Mouse (Mus musculus) kidney, postnatal 4 days (tissue): ENCODE measurements around the gene Ube4b.
"Not testable (repeated sequence)": the region's sequence is repeated elsewhere in the genome, so short reads cannot be mapped to it uniquely, and the experiment has no call there.

Source experiments
- DNase-seq, 2 experiments: peaks; one replicate each; pipeline ENCODE4 v3.0.0; 2021; ENCODE audit warnings: mixed read lengths in 2 of 2

The Ube4b gene

DNA sequence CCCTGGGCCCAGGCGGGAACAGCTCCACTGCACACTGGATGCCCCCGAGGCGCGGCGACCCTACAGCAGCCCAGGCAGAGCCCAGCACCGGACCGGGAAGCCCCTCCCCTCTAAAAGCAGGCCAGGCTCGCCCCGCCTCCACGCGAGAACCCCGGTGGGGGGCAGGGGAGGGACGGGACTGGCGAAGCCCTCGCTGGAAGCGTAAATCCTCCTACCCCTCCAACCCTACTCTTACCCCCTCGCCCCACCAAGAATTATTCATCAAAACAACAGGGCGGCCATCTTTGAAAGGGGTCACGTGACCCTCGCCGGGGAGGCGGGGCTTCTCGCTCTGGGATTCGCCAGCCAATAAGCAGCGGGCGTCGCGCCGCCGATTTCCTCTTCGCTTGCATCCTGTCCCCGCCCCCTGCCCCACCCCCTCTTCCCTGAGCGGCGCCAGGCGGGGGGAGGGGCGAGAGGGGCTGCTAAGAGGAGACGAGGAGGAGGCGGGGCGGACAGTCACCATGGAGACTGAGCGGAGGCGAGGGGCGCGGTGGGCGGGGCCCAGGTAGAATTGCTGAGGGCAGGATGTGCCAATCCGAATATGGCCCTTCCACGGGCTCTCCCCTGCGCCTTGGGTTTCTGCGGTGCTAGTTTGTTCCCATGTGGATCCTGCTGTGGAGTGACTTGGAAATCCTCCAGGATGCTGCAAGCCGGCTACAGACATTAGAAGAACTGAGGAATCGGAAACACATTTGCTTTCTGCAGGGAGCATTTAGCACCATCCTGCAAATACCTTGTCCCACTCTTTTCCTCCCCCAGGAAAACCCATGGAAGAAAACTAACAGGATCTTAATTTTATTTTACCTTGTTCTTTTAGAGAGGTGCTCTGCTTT is at the start of gene Ube4b:
Gene Ube4b (minus strand): TSS at position 425 of the 875 bp plus-strand sequence.
- DNase-seq: peak; percentile 100

DNA sequence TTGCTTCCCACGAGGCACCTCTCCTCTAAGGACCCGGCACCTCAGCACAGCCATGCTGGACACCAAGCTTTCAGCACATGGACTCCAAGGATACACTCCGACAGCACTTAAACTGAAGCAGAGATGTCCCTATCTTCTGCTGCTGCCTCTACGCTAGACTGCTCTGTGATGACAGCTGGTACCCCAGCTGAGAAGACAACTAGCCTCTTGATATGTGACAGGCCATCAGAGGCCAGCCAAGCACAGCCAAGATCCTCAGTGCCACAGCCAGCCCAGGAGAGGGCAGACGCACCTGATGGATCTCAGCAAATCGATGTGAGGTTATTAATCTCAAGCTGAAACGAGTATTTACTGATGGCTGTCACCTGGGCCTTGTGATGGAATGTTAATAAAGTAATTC is 48.5 kb upstream of the Ube4b start:
- DNase-seq: no peak

GRCm38 (mm10) chr4:149469557-149469956 is 43.0 kb upstream of the Ube4b start:
- no peak for DNase-seq

DNA sequence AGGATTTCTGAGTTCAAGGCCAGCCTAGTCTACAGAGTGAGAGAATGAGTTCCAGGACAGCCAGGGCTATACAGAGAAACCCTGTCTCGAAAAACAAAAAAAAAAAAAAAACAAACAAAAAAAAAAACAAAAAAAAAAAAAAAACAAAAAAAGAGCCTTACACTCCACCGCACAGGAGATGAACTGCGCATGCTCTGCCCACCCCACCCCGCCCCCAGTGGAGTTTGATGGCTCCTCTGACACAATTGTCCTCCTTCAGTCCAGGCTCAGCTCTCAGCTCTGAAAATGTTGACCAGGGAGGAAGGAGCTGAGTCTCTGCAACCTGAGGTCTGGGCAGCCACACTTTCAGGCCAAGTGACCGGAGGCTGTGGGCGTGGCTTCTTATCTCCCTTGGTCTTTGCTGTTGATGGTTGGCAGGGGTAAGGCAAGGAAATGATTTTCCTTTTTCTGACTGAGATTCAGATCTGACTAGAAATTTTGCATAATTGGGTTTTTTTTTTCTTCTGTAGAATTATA is 36.9 kb upstream of the Ube4b start:
- DNase-seq: no peak

DNA sequence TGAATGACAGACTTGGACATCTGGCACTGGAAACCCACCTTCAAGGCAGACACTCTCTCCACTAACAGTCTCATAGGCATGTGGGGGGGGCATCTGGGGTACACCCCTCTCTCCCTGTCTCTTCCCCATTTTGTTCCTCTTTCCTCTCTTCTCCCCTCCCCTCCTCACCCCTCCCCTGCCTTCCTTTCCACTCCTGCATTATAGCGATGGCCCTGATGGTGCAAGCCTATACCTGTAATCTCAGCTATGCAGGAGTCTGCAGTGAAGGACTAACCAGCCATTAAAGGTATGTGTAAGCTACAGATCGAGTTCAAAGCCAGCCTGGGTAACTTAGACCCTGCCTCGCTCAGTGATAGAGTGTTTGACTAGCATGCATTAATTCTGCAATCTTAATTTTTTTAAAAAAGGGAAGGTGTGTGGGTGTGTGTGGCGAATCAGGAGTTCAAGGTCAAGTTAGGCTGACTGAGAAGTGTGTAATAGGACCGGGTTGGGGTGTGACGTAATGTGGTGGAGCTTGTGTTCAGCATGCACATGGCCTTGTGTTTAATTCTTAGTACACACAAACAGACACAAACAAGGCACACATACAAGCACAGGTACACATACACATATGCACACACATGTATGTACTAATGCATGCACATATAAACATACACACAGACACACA is 35.9 kb upstream of the Ube4b start:
- no peak for DNase-seq

- no peak for DNase-seq
These were observed 35.2 kb upstream of the Ube4b start for GRCm38 (mm10) chr4:149461579-149462304.

- DNase-seq: not testable (repeated sequence)
These were observed 33.9 kb upstream of the Ube4b start for GRCm38 (mm10) chr4:149460475-149460874.

DNA sequence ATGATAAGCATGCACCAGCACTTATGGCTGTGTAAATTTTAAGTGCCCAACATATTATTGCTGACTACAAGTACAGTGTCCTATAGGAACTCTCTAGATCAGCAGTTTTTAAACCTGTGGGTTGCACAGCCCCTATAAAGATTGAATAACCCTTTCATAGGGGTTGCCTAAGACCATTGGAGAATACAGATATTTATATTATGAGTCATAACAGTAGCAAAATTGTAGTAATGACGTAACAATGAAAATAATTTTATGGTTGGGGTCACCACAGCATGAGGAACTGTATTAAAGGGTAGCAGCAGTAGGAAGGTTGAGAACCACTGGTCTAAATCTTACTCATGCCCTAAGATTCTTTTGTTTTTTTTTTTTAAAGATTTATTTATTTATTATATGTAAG is 32.9 kb upstream of the Ube4b start:
- no peak for DNase-seq

DNA sequence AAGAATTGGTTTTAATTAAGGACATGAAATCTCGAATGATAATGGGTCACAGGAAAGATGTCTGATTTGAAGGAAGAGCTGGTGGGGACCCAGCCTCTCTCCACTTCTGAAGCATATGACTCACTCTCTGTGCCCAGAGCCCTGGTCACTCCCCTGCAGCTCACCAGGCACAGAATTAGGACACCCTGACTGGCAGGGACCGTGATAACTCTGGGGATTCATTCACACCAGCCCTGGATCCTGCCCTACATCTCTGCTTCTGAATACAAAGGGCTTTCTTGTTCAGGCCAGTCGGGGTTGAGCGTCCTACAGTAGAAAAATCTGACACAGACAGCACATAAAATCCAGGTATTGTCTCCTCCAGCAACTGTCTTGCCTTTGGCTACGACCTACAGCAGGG is 32.0 kb upstream of the Ube4b start:
- DNase-seq: no peak

DNA sequence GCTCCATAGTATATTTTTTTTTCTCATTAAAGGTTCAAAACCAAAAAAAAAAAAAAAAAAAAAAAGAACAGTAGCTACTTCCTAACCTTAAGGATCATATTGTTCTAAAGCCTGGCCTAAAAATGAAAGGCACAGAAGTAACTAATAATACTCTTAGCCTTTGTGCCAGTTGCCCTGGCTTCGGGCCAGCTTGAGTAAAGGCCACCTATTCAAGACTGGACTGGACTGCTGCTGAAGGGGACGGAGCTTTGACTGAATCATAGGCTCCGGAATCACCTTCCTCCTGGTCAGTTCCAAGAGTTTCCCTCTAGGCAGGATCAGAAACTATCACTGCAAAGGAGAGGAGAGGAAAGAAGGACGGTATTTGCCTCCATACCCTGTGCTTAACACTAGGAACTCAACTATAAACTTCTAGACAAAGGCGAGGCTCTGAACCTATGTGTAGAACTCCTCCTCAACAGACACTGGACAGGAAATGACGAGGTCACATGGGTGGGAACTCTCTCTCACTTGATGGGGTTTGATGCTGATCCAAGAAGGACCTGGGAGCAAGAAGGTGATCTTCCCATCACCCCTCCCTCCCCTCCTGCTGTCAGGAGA is 31.4 kb upstream of the Ube4b start:
- DNase-seq: peak; percentile 55 to 71

- DNase-seq: not testable (repeated sequence)
These were observed 30.6 kb upstream of the Ube4b start for GRCm38 (mm10) chr4:149457163-149457562.

- no peak for DNase-seq
These were observed 28.3 kb upstream of the Ube4b start, which contains the start of gene Rbp7 for GRCm38 (mm10) chr4:149454879-149455278. Gene Rbp7 (minus strand): TSS chr4:149454978.

DNA sequence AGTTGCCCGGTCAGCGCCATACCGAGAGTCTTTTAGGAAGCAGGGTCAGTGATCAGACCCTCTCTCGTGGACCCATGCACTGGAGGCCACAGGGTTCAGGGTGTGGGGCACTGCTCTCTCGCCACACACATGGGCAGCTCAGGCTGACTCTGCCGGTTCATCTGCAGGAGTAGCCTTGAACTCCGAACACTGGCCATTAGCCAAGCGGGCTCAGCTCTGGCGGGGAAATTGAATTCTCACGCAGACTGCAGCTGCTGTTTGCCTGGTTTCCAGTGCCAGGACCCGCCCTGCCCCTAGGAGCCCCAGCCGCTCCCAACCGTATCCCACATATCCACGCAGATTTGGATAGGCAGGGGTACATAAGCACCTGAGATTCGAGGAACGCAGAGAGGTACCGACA is 27.7 kb upstream of the Ube4b start:
- DNase-seq: no peak

GRCm38 (mm10) chr4:149453656-149454055 is 27.1 kb upstream of the Ube4b start:
- DNase-seq: peak; percentile 70 to 72

DNA sequence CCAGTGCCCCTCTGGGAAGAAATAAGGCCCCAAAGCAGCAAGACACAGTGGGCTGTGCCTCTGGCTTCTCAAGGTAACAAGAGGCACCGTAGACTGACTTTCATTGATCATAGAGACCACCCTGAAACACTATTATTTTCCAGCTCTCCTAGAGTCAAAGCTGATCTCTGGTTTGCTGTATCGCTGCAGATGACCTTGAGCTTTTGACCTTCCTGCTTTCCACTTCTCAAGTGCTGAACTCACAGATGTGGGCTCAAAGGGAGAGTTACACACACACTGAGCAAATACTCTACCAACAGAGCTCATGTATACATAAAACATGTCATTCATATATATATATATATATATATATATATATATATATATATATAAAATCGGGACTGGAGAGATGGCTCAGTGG is 24.1 kb upstream of the Ube4b start:
- DNase-seq: no peak

DNA sequence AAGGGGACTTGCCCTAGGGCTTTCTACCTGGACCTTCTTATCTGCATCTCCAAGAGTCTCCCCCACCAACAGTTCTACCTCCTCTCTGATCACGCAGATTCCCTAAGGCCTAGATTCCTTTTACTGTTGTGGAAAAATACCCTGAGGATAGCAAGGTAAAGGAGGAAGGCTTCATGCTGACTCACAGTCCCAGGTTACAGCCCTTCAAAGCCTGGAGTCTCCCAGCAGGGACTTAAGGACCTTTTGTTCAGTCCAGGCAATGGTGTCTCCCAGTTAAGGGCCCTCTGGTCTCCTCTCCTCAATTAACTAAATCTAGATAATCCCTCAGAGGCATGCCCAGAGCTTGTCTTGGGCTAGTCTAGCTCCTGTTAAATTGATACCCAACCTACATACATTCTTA is 19.8 kb upstream of the Ube4b start:
- no peak for DNase-seq

- peak; percentile 82 to 89 for DNase-seq
These were observed 19.3 kb upstream of the Ube4b start for GRCm38 (mm10) chr4:149445868-149446267.

DNA sequence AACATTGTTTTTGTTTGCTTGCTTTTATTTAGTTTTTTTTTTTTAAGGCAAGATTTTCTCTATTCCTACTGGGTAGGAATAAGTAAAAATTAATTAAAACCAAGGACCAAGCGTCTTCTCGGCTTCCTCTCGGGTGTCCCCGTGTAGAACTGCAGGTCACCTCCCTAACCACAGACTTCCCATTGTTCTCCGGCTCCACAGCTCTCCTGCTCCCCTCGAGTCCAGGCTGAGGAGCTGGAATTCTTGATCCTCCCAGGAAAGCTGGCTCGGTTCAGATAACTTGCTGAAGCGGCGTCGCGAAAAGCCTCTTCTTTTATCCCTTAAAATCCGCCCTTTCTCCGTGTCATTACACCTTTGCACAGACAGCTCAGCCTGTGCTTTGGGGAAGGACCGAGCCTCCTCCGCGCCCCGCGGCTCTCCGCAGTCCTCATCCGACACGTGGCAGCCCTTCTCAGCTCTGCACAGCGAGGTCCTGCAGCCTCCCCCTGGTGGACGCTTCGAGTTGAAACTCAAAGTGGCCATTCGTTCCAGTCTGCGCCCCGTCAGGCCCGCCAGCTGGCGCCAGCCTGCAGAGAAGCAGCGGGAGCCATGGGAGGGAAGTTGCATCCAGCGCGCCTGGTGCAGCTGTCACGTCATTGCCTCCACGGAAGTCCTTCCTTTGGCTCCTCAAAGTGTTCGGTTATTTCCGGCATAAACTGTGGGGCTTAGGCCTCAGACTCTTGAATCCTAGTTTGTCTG is 18.6 kb upstream of the Ube4b start:
- peak; percentile 94 to 97 for DNase-seq

DNA sequence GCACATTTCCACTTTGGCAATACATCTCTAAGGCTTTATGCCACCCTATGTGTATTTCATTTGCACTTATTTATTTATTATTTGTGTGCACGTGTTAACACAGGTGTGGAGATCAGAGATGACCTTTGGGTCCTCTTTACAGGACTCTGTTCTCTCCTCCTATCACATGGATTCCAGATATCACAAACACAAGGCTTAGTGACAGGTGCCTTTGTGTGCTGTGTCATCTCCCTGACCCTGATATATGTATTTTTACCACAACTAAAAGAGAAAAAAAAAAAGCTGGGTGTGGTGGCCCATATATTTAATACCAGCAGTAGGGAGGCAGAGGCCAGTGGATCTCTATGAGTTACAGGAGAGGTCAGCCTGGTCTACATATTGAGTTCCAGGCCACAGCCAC is 17.9 kb upstream of the Ube4b start:
- no peak for DNase-seq

GRCm38 (mm10) chr4:149442436-149442835 is 15.9 kb upstream of the Ube4b start:
- no peak for DNase-seq

DNA sequence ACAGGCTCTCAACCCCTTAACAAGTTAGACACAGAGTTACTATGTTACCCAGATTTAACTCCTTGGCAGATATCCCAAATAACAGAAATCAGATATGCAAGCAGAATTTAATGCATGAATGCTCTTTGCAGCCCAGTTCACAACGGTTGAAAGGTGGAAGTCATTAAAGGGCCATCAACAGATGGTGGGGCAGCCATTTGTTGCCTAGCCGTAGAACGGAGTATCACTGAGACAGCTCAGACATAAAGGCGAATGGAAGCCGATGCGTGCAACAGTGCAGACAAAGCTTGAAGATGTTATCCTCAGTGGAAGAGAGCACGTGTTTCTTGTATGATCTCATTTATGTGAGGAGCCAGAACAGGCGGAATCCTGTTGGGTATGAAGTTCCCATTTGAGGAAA is 14.0 kb upstream of the Ube4b start:
- no peak for DNase-seq

DNA sequence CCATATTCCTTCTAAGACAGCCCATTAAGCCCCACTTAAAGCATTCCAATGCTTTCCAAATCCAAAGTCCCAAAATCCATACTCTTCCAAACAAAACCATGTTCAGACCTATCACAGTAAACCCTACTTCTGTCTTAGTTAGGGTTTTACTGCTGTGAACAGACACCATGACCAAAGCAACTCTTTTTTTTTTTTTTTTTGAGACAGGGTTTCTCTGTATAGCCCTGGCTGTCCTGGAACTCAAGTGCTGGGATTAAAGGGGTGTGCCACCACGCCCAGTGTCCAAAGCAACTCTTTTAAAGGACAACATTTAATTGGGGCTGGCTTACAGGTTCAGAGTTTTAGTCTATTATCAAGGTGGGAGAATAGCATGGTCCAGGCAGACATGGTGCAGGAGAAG is 5.3 kb upstream of the Ube4b start:
- DNase-seq: not testable (repeated sequence)
